Mouse (Mus musculus) urinary bladder, adult 2 months (tissue): Measurements from ENCODE around the gene Lpar2. TPM values are rescaled to one million over a fixed set of nuclear protein-coding genes. Genes with fewer than 3 reads are reported as not detected.

ENCODE experiments used
- DNase-seq: peaks from one replicate; pipeline ENCODE4 v3.0.0; 2022; ENCODE audit warnings: low spot score
- polyA plus RNA-seq: library from polyadenylated mRNA; depleted of rRNA; stranded (reverse); fragments of >200 nt; gene quantifications from 2 replicates; pipeline ENCODE4 v1.2.3, GENCODE M21; 2012; rRNA removed

Gene Lpar2
- 1.7 and 1.8 TPM in 2 replicates for polyA plus RNA-seq

DNA sequence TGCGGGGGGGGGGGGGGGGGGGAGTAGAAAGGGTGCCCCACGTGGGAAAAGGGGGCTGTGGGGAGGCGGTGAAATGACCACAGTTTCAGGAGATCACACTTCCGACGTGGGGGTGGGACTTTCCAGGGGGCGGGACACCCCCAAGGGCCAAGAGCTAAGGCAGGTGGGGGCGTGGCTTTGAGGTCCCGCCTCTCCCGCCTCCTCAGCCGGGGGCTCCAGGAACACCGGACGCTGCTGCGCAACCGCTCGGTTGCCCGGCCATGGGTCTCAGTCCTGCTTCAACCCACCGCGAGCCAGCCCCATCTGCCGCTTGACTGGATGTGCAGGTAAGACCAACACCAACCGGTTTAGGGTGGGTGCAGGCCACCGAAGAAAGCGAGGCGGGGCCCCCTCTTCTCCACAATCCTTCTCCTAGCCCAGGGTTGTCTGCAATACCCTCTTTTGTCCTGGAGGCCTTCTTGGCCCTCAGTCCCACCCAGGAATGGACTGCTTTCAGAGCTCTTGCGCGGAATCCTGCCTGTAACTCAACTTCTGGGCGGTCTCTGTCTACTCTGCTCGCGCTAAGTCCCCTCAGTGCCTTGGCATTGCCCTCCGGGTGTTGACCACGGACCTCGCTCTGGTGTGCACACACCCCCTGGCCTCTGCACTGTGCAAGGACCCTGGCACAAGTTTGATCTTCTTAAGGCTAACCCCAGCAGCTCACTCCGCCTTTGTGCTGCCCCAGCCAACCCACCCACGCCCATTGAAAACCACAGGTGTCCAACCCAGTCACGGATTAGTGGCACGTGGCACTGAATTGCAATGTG is at the start of gene Lpar2:
Lpar2 (plus strand) TSS at position 44 of the 806 bp plus-strand sequence.
- no peak for DNase-seq

DNA sequence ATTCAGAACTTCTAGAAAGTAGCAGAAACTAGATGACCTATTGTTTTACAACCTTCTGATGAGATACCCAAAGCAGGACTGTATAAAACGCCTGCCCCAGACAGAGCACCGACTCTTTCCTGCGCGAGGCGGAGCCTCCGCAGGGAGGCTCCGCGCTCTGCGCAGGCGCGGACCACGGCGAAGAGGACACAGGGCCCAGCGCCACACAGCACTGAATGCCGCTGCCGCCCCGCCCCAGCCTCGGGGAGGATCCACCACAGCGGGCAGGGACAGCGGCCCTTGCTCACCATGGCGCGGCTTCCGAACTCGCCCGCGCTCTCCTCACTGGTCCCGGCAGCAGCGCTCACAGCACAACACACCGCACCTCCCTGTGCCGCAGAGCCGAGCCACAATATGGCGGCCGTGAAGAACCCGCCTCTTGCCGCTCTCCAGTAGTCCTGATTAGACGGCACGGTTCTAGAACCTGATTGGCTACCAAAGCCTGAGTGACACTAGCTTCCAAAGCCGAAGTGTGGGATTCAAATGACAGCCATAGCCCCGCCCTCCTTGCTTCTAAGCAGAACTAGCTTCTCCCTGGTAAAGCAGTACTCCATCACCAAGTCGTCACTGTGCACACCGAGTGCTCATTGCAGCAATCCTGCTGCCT is 47.6 kb upstream of the Lpar2 start, which contains the start of gene Gm20422:
Gm20422 (minus strand) TSS at position 384 of the 646 bp plus-strand sequence.
- peak; percentile 86 for DNase-seq

DNA sequence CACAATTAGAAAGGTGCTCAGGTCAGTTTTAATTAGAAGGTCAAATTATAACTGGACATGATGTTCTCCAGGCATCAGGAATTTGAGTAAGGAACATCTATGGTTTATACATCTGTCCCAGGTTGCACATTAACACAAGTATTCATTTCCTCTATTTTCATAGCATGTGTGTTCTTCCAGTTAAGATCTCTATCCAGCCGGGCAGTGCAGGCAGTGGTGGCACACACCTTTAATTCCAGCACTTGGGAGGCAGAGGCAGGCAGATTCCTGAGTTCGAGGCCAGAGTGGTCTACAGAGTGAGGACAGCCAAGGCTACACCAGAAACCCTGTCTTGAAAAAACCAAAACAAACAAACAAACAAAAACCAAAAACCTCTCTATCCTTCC is 47.1 kb upstream of the Lpar2 start:
- DNase-seq = no peak

DNA sequence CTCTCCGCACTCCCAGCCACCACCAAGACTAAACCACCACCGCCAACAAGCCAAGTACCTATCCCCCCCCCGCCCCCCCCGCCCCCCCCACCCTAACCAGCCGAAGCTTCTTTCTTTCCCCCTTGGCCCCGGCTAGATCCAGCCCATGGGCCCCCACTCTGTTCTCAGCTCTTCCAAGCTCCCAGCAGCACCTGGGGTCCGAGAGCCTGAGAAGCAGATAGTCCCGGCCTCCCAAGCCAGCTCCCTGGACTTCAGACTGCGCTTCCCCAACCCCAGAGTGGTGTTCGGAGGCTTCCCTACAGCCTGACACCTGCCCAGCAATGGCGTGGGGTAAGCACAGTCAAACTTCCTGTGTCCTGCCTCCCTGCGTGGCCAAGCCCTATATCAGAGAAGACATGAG is 45.1 kb upstream of the Lpar2 start:
- no peak for DNase-seq

DNA sequence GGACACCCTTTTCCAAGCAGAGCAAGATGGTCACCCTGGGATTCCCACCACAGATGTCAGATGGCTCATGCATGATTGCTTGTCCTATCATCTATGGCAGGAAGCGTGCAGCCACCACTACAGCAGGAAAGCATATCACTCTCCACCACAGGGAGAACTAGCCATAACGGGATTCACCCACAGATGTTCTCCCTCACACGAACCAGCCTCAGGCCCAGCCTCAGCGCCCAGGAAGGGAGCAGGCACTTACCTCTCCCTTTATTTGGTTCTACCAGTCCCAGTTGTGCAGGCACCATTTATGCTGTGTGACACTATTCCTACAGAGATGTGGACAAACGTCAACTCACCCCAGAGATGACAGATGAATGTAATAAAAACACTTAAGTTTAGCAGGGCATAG is 33.1 kb upstream of the Lpar2 start:
- no peak for DNase-seq

DNA sequence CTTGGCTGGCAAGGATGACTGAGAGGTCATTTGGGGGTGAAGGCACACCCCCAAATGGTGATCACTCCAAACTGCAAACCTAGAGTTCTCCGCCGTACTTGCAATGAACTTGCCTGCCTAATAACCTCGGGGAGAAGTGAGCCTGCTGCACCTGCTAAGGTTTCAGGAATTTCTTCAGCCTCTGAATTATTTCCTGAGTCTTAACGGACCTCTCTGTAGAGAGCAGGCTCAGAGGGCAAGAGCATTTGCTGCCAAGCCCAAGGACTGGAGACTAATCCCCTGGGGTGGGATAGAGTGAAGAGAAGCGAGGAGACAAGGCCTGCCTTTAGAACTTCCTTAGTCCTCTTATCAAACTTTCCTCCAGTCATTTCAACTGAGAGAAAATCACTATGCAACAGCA is 32.5 kb upstream of the Lpar2 start:
- DNase-seq = no peak

DNA sequence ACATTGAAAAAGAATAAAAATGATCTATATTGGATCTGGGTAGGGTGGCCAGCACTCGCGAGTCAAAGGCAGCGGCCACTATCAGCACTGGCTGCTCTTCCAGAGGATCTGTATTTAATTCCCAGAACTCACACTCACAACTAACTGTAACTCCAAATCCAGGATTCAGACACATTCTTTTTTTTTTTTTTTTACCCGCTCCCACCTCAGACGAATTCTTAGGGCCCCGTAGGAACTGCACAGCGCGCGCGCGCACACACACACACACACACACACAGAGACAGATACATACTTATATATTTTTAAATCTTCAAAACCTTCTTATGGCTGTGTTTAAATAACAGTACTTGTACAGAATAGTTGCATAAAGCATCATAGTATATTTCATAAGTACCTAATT is 31.9 kb upstream of the Lpar2 start:
- DNase-seq = no peak

DNA sequence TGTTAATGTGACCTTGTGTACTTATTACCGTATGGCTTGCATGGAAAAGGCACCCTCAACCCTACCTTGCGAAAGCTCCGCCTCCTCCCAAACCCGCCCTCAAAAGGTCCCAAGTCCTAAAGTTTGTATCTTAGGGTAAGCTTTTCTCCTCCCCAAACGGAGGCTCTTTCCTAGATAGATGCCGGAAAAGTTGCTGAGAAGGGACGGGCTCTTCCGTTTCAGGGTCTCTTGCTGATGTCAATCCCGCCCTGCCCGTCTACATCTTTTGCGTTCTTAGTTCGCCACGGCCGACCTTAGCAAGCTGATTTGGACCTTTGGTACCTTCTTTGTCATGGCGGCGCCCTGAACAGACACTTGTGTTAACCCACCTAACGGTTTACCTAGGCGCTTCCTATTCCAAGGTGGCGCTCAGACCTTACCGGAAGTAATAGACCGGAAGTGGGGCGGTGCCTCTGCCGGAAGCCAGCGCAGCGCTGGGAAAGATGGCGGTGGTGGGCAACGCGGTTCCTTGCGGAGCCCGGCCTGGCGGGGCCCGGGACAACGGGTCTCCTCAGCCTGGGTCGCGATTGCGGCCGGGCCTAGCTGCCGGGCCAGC is 31.4 kb upstream of the Lpar2 start, which contains the start of the genes Atp13a1 and Zfp866:
Atp13a1 (plus strand) TSS at position 391 of the 595 bp plus-strand sequence.
Zfp866 (minus strand) TSS at position 406 of the 595 bp plus-strand sequence.
- DNase-seq = peak; percentile 76

DNA sequence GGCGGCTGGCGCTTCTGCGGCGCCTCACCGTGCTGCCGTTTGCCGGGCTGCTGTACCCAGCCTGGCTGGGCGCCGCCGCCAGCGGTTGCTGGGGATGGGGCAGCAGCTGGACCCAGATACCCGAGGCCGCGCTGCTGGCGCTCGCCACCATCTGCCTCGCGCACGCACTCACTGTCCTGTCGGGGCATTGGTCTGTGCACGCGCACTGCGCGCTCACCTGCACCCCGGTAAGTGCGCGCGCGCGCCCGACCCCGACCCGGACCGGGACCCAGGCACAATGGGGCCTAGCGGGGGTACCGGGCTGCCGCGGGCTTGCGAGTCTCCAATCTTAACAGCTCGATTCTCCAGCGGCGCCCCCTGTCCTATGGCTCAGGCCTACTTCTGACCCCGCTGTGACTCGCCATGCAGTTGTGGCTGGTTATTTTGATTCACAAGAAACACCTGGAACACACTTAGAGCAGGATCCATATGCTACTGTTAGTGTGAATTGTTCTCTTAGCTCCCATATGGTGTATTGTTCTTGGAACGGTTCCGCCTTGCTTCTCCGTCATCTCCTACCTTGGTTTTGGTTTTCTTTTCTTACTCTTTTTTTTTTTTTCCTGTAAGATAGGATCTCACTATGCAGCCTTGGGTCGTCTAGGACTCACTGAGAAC is 30.7 kb upstream of the Lpar2 start:
- no peak for DNase-seq

DNA sequence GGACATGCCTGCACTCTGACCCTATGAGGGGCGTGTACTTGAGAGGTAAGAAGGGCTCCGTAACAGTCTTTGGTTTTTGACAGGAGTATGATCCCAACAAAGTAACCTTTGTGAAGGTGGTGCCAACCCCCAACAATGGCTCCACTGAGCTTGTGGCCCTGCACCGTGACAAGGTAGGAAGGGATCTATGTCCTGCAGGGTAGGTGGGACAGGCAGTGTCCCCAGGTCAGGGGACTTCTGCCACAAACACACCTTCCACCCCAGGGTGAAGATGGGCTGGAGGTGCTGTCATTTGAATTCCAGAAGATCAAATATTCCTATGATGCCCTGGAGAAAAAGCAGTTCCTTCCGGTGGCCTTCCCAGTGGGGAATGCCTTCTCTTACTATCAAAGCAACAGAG is 28.6 kb upstream of the Lpar2 start:
- DNase-seq = no peak

DNA sequence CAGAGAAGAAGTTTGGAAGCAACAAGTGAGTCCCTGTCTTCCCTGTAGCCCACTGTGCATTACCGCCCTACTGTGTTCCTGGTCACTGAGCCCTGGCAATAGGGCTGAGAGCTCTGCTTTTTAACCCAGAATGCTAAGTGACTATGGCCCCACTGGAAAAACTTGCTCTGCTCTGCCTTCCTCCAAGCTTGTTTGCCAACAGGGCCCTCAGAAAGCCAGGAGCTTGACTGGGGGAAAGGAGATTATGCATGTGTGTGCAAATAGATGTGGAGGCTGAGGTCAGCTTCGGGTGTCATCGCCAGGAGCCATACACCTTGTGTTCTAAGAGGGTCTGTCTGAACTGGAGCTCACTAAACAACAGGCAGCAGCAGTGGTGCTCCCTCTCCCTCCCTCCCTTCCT is 28.1 kb upstream of the Lpar2 start:
- no peak for DNase-seq

DNA sequence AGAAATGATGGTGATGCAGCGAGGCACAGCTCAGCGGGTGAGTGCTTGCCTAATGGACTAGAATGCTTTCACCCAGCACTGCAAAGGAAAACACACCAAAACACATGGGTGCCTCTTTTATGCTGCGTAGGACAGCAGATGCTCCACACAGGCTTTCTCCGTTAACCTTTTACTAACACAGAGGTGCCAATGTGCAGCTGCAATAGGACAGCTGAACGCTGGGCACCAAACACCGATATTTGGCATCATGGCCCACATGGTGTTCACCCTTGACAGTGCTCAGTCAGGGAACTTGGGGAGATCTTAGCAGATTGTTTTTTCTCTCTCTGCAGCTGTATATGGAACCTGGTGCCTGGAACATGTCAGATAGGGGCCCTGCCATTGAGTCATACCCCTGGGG is 27.3 kb upstream of the Lpar2 start:
- DNase-seq = no peak

DNA sequence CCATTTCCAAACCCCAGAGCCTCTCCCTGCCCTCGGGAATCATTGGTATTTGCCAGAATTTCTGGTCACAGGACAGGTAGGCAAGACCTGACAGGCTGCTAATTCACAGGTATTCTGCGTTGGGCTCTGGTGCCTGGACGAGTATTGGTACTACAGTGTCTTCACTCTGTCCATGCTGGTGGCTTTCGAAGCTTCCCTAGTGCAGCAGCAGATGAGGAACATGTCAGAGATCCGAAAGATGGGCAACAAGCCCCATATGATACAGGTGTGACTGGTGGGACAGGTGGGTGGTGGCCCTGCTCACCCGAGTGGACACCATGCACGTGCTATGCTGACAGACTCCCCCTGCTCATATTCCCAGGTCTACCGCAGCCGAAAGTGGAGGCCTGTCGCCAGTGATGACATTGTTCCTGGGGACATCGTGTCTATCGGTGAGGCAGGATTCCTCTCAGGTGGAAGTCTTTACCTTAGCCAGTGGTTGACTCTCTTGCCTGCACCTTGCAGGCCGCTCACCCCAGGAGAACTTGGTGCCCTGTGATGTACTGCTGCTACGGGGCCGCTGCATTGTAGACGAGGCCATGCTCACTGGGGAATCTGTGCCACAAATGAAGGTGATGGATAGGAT is 25.4 kb upstream of the Lpar2 start:
- no peak for DNase-seq

DNA sequence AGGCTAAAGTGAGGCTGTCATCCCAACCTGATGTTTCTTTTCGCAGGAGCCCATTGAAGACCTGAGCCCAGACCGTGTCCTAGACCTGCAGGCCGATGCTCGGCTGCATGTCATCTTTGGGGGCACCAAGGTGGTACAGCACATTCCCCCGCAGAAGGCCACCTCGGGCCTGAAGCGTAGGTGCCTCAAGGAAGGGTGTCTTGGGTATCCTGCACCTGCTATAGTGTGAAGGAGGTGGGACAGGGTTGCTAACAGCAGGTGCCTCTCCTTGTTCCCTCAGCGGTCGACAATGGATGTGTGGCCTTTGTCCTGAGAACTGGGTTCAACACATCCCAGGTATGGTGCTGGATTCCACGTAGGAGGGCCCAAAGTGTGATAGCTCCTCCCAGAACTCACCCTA is 24.6 kb upstream of the Lpar2 start:
- DNase-seq = no peak

DNA sequence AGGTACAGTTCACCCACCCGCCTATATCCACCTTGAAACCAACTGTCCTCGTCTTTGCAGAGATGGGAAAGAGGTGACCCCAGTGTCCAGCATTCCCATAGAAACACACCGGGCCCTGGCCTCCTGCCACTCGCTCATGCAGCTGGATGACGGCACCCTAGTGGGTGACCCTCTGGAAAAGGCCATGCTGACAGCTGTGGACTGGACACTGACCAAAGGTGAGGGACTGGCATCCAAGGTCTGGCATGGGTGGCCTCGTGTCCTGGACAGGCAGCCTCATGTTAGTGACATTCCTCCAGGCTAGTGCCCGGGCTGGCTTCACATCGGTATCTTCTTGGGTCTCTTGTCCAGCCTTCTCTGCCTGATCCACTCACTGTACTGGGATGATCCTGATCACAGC is 23.0 kb upstream of the Lpar2 start:
- no peak for DNase-seq

DNA sequence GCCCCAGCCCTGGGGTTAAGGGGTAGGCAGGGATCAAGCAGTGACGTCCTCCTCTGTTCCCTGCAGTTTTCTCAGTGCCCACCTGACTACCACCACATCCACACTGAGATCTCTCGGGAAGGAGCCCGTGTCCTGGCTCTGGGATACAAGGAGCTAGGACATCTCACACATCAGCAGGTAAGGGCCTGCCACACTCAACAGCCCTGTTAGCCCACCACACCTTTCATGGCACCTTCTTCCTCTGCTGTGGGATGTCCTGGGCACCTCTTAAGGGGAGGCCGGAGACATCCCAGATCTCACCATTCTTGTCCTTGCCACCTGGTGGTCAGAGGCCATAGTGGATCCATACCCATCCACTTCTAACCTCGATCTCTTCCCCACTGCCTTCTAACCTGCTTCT is 22.3 kb upstream of the Lpar2 start:
- no peak for DNase-seq

DNA sequence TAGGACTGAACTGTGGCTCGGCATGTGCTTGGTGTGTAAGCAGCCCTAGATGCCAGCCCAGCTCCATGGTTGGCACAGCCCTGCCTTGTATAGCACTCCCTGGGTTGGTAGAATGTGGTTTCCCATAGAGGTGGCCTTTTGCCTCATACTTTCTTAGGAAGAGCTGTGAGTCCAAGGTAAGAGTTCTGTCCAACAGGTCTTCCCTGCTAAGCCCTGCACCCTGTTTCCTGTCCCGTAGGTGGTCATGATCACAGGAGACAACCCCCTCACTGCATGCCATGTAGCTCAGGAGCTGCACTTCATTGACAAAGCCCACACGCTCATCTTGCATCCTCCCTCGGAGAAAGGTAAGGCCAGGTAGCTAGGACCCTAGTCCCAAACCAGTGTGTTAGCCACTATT is 20.4 kb upstream of the Lpar2 start:
- no peak for DNase-seq

DNA sequence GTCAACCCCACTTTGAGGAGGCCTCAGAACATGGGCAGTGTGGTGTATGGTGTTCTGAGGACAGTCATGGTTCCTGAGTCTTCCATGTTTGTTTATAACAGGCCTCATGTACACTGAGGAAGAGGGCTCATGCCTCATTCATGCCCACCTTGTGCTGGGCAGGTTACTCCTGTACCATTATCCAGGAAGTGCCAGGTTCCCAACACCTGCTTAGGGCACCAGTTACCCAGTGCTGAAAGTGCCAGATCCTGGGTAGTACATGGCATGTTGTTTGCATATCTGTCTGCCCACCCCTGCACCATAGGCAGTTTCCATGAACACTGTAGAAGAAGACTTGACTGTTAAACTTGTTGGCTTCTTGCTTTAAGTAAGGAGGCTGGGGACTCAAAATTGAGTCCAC is 20.0 kb upstream of the Lpar2 start:
- DNase-seq = no peak

DNA sequence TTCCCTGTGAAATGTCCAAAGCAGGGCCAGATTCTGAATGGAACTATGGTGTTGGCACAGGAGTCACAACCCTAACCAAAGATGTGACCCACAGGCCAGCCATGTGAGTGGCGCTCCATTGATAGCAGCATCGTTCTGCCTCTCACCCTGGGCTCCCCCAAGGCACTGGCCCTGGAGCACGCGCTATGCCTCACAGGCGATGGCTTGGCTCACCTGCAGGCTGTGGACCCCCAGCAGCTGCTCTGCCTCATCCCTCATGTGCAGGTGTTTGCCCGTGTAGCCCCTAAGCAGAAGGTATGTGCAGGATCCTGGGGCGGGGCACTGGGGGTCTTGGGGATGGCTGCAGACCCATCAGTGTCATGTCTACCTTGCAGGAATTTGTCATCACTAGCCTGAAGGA is 18.9 kb upstream of the Lpar2 start:
- DNase-seq = no peak

DNA sequence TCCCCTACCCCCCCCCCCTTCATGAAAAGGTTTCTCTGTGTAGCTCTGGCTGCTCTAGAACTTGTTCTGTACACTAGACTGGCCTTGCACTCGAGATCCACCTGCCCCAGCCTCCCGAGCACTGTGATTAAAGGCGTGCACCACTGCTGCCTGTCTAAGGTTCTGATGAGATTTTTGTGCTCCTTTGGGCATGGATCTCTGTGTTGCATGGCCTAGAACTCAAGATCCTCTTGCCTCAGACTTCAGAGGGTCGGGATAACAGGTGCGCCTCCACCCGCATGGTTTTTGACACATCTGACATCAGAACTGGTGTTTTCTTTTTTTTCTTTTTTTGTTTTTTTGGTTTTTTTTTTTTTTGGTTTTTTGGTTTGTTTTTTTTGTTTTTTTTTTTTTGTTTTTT is 17.7 kb upstream of the Lpar2 start:
- DNase-seq = no peak

DNA sequence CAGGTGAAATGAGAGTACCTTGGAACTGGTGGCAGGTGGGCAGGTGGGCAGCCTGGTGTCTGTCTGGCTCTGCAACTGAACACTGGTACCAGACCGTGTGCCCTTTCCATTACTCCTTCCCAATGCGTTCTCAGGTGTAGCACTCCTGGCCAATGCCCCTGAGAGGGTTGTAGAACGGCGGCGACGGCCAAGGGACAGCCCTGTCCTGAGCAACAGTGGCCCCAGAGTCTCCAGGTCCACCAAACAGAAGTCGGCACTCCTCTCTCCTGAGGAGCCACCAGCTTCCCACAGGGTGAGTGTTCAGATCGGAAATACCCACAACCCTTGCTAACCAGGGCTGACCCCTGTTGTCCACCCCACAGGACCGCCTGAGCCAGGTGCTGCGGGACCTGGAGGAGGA is 17.1 kb upstream of the Lpar2 start:
- peak; percentile 19 for DNase-seq

DNA sequence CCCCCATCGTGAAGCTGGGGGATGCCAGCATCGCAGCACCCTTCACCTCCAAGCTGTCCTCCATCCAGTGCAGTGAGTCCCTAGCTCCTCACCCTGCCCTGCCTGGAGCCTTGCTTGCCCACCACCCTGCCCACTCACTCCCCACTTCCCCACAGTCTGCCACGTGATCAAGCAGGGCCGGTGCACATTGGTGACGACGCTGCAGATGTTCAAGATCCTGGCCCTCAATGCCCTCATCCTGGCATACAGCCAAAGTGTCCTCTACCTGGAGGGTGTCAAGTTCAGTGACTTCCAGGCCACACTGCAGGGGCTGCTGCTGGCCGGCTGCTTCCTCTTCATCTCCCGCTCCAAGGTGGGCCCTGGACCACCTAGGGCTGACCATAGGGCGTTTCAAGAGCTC is 16.7 kb upstream of the Lpar2 start:
- DNase-seq = peak; percentile 19
